Mouse (Mus musculus) frontal cortex, postnatal 25 days (tissue): Measurements from ENCODE around the gene Synj1.
A peak's percentile ranks its signal among the peaks of the same experiment; 100 is the strongest.

Experiments
- DNase-seq, 2 experiments: peaks; one replicate each; pipeline ENCODE4 v3.0.0; 2022; ENCODE audit warnings: low spot score in 2 of 2

The Synj1 gene

GRCm38 (mm10) chr16:90946977-90947376, 64.1 kb downstream of the Synj1 start:
- DNase-seq: no peak

GRCm38 (mm10) chr16:90941246-90941645, 69.9 kb downstream of the Synj1 start:
- no peak for DNase-seq

- DNase-seq: peak; percentile 77 to 90
Observed at GRCm38 (mm10) chr16:90934687-90935328, 76.3 kb downstream of the Synj1 start, which contains the start of gene Cfap298. Cfap298 (minus strand) TSS chr16:90935114.

GRCm38 (mm10) chr16:90934193-90934686, 76.9 kb downstream of the Synj1 start:
- DNase-seq: peak in 1 of 2 experiments; percentile 51

DNA sequence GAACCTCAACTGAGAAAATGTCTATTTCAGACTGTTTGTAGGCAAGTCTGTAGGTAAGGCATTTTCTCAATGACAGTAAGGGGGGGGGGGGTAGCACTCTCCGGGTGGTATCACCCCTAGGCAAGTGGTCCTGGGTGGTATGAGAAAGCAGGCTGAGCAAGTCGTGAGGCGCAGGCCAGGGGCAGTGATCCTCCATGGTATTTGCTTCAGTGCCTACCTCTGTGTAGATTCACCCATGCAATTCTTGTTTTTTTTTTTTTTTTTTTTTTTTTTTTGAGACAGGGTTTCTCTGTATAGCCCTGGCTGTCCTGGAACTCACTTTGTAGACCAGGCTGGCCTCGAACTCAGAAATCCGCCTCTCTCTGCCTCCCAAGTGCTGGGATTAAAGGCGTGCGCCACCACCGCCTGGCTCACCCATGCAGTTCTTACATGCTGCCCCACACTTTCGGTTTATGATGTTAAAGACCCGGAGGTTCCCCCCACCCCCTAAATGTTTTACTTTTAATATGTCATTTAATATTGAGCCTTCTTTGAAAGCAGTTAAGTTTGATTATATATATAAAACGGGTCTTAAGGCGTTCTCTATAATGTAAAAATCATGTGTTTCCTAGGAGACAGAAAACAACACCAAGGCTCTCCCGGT, 77.5 kb downstream of the Synj1 start:
- DNase-seq: no peak

DNA sequence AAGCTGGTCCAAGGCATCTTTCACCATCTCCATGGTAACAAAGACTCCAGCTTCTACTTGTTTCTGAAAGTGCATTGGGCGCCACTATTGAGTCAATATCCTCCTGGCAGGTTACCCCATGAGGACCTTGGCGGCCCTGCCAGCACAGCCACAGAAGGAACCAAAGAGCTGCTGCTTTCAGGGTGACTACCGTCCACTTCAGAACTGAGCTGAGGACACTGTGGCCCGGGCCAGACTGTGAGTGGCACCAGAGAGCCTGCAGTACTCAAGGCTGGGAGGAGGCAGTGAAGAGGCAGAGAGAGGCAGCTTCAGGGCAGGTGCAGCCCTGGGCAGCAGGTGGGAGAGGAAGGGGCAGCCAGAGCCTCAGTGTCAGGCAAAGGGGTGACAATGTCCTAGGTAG, 83.7 kb downstream of the Synj1 start:
- no peak for DNase-seq

GRCm38 (mm10) chr16:90925461-90925860, 85.6 kb downstream of the Synj1 start:
- peak; percentile 52 to 60 for DNase-seq

- DNase-seq: no peak
Observed at GRCm38 (mm10) chr16:90924606-90925370, 86.3 kb downstream of the Synj1 start.

DNA sequence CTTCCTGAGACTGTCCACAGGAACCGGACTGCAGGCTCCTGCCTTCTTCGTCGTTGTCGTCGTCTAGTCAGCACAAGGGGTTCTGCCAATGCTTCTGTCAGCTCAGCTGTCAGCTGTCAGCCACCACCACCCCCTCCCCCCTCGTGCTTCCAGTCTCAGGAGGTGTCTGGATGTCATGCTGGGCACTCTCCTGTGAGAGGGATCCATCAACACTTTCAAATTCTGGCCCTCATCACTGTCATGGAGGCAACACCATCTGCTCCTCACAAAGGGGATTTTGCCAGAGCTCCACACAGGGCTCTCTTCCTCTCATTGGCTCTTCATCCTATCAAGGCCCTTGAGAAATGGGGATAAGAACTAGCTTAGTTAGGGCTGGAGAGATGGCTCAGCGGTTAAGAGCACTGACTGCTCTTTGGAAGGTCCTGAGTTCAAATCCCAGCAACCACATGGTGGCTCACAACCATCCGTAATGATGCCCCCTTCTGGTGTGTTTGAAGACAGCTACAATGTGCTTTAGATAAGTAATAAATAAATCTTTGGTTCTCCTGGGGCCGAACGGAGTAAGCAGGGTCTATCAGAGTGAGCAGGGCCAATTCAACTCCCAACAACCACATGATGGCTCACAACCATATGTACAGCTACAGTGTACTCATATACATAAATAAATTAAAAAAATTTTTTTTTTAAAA, 89.5 kb downstream of the Synj1 start:
- no peak for DNase-seq

DNA sequence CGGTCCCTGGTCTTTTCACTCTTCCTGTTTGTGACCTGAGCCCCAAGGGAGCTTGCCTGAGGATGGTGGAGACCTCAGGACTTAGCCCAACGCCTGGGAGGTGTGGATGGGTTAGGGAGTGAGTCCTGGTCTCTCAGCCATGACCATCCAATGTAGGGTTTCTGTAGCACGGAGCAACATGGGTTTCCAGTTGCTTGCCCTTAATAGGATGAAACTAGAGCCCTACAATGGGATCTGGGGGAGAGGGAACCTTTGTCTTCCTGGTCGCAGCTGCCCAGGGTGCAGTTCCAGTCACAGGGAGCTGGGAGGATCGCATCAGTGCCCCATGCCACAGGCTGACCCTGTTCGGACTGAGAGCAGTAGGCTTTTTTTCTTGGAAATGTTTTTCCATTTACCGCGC, 94.0 kb downstream of the Synj1 start:
- no peak for DNase-seq

DNA sequence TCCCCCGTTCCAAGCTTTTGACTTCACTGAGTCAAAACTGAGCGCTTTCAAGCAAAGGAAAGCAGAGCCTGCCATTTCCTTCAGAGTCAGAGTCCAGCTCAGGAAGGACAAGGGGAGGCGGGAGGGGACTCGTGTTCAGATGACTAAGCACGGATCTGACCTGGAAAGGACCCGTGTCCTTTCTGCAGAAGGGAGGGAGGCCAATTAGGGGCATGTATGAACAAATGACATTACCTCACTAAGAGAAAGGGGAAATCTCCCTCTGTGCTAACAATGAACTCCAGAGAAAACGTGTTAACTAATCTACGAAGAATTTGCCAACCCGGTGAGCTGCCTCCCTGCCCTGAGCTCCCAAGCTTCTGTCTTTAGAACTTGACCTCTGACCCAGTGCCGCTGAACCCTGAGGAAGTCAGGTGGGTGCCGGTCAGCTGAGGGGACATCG, 95.0 kb downstream of the Synj1 start:
- DNase-seq: no peak

GRCm38 (mm10) chr16:90911766-90912165, 99.3 kb downstream of the Synj1 start:
- no peak for DNase-seq

DNA sequence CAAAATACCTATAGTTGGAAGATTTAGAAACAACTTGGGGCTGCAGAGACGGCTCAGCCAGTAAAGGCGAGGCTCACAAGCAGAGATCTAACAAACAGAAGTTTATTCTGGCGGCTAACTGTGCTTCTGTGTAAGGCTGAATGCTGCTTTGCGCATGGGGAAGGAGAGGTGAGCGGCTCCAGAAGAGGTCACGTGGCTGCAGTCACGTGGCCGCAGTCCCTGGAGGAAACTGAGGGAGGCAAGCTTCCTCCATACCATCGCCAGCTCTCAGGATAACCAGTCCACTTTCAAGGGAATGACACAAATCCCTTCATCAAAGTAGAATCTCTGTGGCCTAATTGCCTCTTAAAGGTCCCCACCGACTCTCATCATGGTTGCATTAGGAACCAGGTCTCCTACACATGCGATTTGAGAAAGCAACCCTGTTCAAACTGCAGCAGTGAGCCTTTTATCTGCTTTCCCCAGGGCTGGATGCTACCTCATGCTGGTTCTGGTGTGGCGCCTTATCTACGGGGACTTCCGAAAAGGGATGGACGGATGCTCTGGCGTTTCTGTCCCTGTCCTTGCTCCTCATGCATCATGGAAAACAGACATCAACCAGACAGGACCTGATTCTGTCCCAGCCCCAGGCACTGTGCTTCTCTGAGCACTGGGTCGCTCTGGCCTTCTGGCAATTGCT, 100.1 kb downstream of the Synj1 start:
- no peak for DNase-seq

DNA sequence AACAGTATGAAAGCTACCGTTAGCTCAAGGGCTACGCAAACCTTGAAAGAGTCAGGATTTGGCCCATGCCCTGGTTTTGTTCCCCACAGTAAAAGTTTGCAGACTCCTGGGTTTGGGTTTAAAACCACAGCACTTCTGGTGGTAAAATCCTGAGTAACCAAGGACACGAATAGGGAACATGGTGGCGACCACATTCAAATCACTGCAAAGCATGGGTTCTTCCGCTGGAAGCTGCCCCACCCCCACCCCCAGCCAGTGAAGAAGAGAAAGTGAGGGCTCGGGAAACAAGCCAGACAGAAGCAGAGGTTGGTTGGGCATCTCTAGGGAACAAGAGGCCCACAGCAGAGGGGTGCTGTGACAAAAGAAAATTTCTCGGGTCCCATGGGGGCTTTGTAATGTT, 103.9 kb downstream of the Synj1 start:
- no peak for DNase-seq

- DNase-seq: no peak
Observed at GRCm38 (mm10) chr16:90903300-90903699, 107.8 kb downstream of the Synj1 start.

- DNase-seq: no peak
Observed at GRCm38 (mm10) chr16:90901364-90901763, 109.7 kb downstream of the Synj1 start.

- no peak for DNase-seq
Observed at GRCm38 (mm10) chr16:90899498-90899897, 111.6 kb downstream of the Synj1 start.

DNA sequence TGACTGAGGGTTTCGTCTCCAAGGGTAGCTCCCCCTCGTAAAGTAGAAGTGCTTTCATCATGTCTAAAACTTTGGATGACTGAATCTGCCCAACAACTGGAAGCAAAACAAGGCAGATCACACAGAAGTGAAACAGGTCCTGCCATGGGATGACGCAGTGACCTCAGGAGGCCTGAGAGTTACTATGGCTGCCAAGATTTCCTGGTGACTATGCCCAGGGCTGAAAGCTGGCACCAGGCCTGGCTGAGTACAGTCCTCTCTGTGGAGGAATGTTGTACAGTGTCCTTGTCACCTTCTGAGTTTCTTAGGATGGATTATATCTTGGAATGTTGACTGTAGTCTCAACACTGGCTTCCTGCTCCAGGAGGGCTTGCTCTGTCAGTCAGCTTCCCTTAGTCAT, 113.5 kb downstream of the Synj1 start:
- no peak for DNase-seq

DNA sequence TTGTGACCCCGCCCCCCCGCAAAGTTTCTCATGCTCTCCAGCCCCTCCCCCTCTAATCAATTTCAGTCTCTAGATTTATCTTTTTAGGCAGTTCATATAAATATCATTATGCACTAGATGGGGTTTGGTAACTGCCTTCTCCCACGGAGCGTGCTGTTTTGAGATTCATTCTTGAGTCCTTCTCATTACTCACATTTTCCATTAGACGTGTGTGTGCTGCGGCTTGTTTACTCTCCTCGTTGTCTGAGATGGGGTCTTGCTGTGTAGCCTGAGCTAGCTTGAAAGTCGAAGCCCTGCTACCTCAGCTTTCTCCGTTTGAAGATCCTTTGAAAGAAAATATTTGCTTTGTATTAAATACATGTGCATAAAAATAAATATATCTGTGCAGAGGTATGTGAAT, 117.3 kb downstream of the Synj1 start:
- no peak for DNase-seq

GRCm38 (mm10) chr16:90893019-90893418, 118.1 kb downstream of the Synj1 start:
- no peak for DNase-seq

DNA sequence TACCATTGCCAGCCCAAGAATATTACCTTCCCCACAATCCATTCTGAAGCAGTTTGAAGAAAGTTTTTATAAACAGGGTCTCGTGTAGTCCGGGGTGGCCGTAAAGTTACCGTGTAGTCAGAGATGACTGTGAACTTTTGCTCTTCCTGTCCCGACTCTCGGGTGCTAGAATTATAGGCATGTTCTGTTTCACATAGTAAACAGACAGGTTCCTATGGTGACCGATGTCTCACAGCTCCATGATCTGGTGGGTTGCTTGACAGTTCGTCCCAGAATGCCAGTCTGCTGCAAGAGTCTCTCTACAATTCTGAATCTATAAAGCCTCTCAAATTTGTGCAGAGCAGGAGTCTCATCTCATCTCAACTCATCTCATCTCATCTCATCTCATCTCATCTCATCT, 119.0 kb downstream of the Synj1 start:
- no peak for DNase-seq
